Mouse (Mus musculus): ENCODE measurements at regions not wholly inside any gene's neighbourhood (a gene's known extent, or its start where the extent isn't known, plus 50 kb on each side); places are given as distances from the start of the nearest gene placed in this dataset.

- no peak for DNase-seq (ENCODE audit: low spot score)
These were observed 398.1 kb downstream of the Cd83 start for GRCm38 (mm10) chr13:44182544-44183191.

- DNase-seq (ENCODE audit: low spot score) = no peak
These were observed 410.8 kb downstream of the Cd83 start for GRCm38 (mm10) chr13:44195365-44195764.

GRCm38 (mm10) chr13:44206042-44206441 is 421.5 kb downstream of the Cd83 start:
- no peak for DNase-seq (ENCODE audit: low spot score)

- no peak for DNase-seq (ENCODE audit: low spot score)
These were observed 421.9 kb downstream of the Cd83 start for GRCm38 (mm10) chr13:44206448-44206847.

GRCm38 (mm10) chr13:44207400-44208005 is 422.9 kb downstream of the Cd83 start:
- DNase-seq (ENCODE audit: low spot score) = peak; percentile 5

- no peak for DNase-seq (ENCODE audit: low spot score)
These were observed 424.5 kb downstream of the Cd83 start for GRCm38 (mm10) chr13:44209036-44209435.

- no peak for DNase-seq (ENCODE audit: low spot score)
These were observed 425.5 kb downstream of the Cd83 start for GRCm38 (mm10) chr13:44210123-44210522.

- DNase-seq (ENCODE audit: low spot score) = no peak
These were observed 427.8 kb downstream of the Cd83 start for GRCm38 (mm10) chr13:44212356-44212755.

- no peak for DNase-seq (ENCODE audit: low spot score)
These were observed 428.4 kb downstream of the Cd83 start for GRCm38 (mm10) chr13:44212936-44213335.

- no peak for DNase-seq (ENCODE audit: low spot score)
These were observed 433.7 kb downstream of the Cd83 start for GRCm38 (mm10) chr13:44218266-44218665.

GRCm38 (mm10) chr13:44221721-44222120 is 437.1 kb downstream of the Cd83 start:
- DNase-seq (ENCODE audit: low spot score) = no peak

GRCm38 (mm10) chr13:44222335-44222734 is 437.8 kb downstream of the Cd83 start:
- DNase-seq (ENCODE audit: low spot score) = peak; percentile 66

GRCm38 (mm10) chr13:44227706-44228459 is 443.3 kb downstream of the Cd83 start:
- DNase-seq (ENCODE audit: low spot score) = no peak

GRCm38 (mm10) chr13:44228540-44229135 is 444.1 kb downstream of the Cd83 start:
- peak; percentile 59 for DNase-seq (ENCODE audit: low spot score)

GRCm38 (mm10) chr13:44229136-44229611 is 444.6 kb downstream of the Cd83 start:
- no peak for DNase-seq (ENCODE audit: low spot score)

GRCm38 (mm10) chr13:44231403-44231802 is 446.8 kb downstream of the Cd83 start:
- no peak for DNase-seq (ENCODE audit: low spot score)

GRCm38 (mm10) chr13:44231868-44232715 is 447.5 kb downstream of the Cd83 start:
- DNase-seq (ENCODE audit: low spot score) = no peak

- no peak for DNase-seq (ENCODE audit: low spot score)
These were observed 448.1 kb downstream of the Cd83 start for GRCm38 (mm10) chr13:44232716-44233051.

- DNase-seq (ENCODE audit: low spot score) = no peak
These were observed 449.7 kb downstream of the Cd83 start for GRCm38 (mm10) chr13:44234241-44234640.

- DNase-seq (ENCODE audit: low spot score) = no peak
These were observed 450.7 kb downstream of the Cd83 start for GRCm38 (mm10) chr13:44235236-44235635.

- no peak for DNase-seq (ENCODE audit: low spot score)
These were observed 451.4 kb downstream of the Cd83 start for GRCm38 (mm10) chr13:44235941-44236340.

GRCm38 (mm10) chr13:44238308-44238707 is 453.7 kb downstream of the Cd83 start:
- DNase-seq (ENCODE audit: low spot score) = no peak

Measured in lung, postnatal 25 days (tissue).